Mouse (Mus musculus): Measurements from ENCODE around the gene Tmcc1. TPM values are rescaled to one million over a fixed set of nuclear protein-coding genes. Genes with fewer than 3 reads are reported as not detected.

The Tmcc1 gene
- polyA plus RNA-seq, 1 experiment, result 24.4 TPM

GRCm38 (mm10) chr6:116081375-116081774 is 111.9 kb downstream of the Tmcc1 start:
- Histone ChIP-seq H3K27me3 (ENCODE audit: control insufficient read depth, insufficient read depth, low read length) (no peaks in the 10 kb centered on the region), H3K36me3 (ENCODE audit: control insufficient read depth, insufficient read depth, low read length) (no peaks in the 10 kb centered on the region), H3K27ac (ENCODE audit: control insufficient read depth, insufficient read depth, low read length) (no peak overlapping the region), H3K4me3 (ENCODE audit: control insufficient read depth, insufficient read depth, low read length) (no peak overlapping the region), H3K4me1 (replicated peaks; ENCODE audit: control insufficient read depth, insufficient read depth, low read length) (no peaks in the 10 kb centered on the region)
- DNase-seq, result no peak
- TF ChIP-seq CTCF (IDR thresholded peaks at IDR 0.05; ENCODE audit: borderline replicate concordance, control insufficient read depth, extremely low read depth, insufficient read depth, low read length, poor library complexity) (no peak), POLR2A (IDR thresholded peaks at IDR 0.05; ENCODE audit: control insufficient read depth, extremely low read depth, insufficient read depth, low read length, poor library complexity) (no peak)
- 94% methylated on average over 2 of the region's 2 CpGs for WGBS

DNA sequence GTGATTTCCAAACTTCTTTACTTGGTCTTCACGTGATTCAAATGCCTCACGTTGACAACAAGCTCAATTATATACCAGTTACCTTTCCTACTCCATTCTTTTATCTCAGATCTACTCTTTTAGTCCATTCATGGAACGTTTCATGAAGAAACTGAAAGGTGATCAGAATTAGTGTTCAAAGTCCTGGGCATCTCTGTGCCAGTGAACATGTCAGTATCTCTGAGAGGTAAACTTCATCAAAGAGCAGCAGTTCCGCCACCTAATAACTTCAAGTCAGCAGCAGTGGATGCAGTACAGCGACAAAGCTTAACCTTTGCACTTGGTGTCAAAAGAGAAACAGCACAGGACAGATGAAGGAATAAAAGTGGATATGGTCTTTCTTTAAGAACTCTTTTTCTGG is 112.5 kb downstream of the Tmcc1 start:
- H3K27me3 ChIP-seq (ENCODE audit: control insufficient read depth, insufficient read depth, low read length), result no peaks in the 10 kb centered on the region
- no peaks in the 10 kb centered on the region for H3K36me3 ChIP-seq (ENCODE audit: control insufficient read depth, insufficient read depth, low read length)
- DNase-seq, result no peak
- H3K4me3 ChIP-seq (ENCODE audit: control insufficient read depth, insufficient read depth, low read length), result no peak overlapping the region
- 97% methylated on average over 5 of the region's 5 CpGs for WGBS
- no peaks in the 10 kb centered on the region for H3K4me1 ChIP-seq (replicated peaks; ENCODE audit: control insufficient read depth, insufficient read depth, low read length)
- no peak overlapping the region for H3K27ac ChIP-seq (ENCODE audit: control insufficient read depth, insufficient read depth, low read length)
- TF ChIP-seq CTCF (IDR thresholded peaks at IDR 0.05; ENCODE audit: borderline replicate concordance, control insufficient read depth, extremely low read depth, insufficient read depth, low read length, poor library complexity) (no peak), POLR2A (IDR thresholded peaks at IDR 0.05; ENCODE audit: control insufficient read depth, extremely low read depth, insufficient read depth, low read length, poor library complexity) (no peak)

DNA sequence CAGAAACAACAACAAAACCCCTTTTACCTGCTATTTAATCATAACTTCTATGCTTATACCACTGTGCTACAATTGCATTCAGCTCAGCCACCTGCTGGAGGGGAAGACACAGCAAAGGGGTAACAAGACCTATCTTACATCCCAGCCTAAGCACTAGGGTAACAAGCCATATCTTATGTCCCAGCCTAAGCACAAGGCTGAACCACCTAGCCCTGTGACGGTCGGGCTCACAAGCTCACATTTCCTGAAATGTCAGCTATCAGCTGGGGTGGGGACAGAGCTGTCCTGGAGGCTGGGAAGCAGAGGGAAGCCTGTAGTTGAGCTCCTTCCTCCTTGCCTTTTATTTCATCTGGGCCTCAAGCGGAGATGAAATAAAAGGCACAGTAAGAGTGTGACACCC is 115.7 kb downstream of the Tmcc1 start:
- DNase-seq, result no peak
- TF ChIP-seq CTCF (IDR thresholded peaks at IDR 0.05; ENCODE audit: borderline replicate concordance, control insufficient read depth, extremely low read depth, insufficient read depth, low read length, poor library complexity) (no peak), POLR2A (IDR thresholded peaks at IDR 0.05; ENCODE audit: control insufficient read depth, extremely low read depth, insufficient read depth, low read length, poor library complexity) (no peak)
- Histone ChIP-seq H3K4me1 (replicated peaks; ENCODE audit: control insufficient read depth, insufficient read depth, low read length) (no peaks in the 10 kb centered on the region), H3K27ac (ENCODE audit: control insufficient read depth, insufficient read depth, low read length) (no peak overlapping the region), H3K27me3 (ENCODE audit: control insufficient read depth, insufficient read depth, low read length) (no peaks in the 10 kb centered on the region), H3K4me3 (ENCODE audit: control insufficient read depth, insufficient read depth, low read length) (no peak overlapping the region), H3K36me3 (ENCODE audit: control insufficient read depth, insufficient read depth, low read length) (no peaks in the 10 kb centered on the region)
- 88% methylated on average over 3 of the region's 3 CpGs for WGBS

DNA sequence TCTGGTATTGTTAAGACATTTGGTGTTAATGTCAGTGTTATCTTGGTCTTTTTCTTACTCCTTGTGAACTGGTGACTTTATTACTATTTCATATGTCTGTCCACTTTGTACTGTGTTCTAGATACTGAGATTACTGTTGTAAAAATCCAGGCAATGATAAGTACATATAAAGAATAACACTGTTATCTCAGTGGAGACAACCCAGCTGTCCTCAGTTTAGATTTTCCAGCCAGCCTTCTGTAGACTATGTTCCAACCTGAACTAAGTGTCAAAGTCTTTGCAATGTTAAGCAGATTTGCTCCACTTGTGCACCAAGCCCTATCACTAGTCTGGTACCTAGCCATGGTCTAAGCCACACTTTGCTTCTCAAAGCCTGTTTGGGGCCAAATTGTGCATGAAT is 118.4 kb downstream of the Tmcc1 start:
- H3K36me3 ChIP-seq (ENCODE audit: control insufficient read depth, insufficient read depth, low read length), result no peaks in the 10 kb centered on the region
- no peaks in the 10 kb centered on the region for H3K4me1 ChIP-seq (replicated peaks; ENCODE audit: control insufficient read depth, insufficient read depth, low read length)
- TF ChIP-seq POLR2A (IDR thresholded peaks at IDR 0.05; ENCODE audit: control insufficient read depth, extremely low read depth, insufficient read depth, low read length, poor library complexity) (no peak), CTCF (IDR thresholded peaks at IDR 0.05; ENCODE audit: borderline replicate concordance, control insufficient read depth, extremely low read depth, insufficient read depth, low read length, poor library complexity) (no peak)
- H3K27ac ChIP-seq (ENCODE audit: control insufficient read depth, insufficient read depth, low read length), result no peak overlapping the region
- H3K27me3 ChIP-seq (ENCODE audit: control insufficient read depth, insufficient read depth, low read length), result no peaks in the 10 kb centered on the region
- H3K4me3 ChIP-seq (ENCODE audit: control insufficient read depth, insufficient read depth, low read length), result no peak overlapping the region
- DNase-seq, result no peak

DNA sequence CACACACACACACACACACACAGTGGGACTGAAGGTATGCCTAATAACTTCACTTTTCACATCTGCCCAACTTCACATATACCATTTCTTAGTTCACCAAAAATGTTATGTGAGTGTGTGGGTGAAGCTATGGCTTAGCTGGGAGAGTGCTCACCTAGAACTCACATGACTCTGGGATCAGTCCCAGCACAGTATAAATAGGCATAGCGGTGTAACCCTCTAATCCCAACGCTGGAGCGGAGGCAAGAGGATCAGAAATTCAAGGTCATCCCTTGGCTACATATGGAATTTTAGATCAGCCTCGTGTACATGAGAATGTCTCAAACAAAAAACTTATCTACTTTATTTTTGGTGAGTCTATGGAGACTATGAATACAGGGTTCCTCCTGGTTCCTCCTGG is 119.7 kb downstream of the Tmcc1 start:
- 95% methylated on average over 4 of the region's 4 CpGs for WGBS
- Histone ChIP-seq H3K36me3 (ENCODE audit: control insufficient read depth, insufficient read depth, low read length) (no peaks in the 10 kb centered on the region), H3K27me3 (ENCODE audit: control insufficient read depth, insufficient read depth, low read length) (no peaks in the 10 kb centered on the region), H3K27ac (ENCODE audit: control insufficient read depth, insufficient read depth, low read length) (no peak overlapping the region), H3K4me1 (replicated peaks; ENCODE audit: control insufficient read depth, insufficient read depth, low read length) (no peaks in the 10 kb centered on the region), H3K4me3 (ENCODE audit: control insufficient read depth, insufficient read depth, low read length) (no peak overlapping the region)
- TF ChIP-seq CTCF (IDR thresholded peaks at IDR 0.05; ENCODE audit: borderline replicate concordance, control insufficient read depth, extremely low read depth, insufficient read depth, low read length, poor library complexity) (no peak), POLR2A (IDR thresholded peaks at IDR 0.05; ENCODE audit: control insufficient read depth, extremely low read depth, insufficient read depth, low read length, poor library complexity) (no peak)
- no peak for DNase-seq

DNA sequence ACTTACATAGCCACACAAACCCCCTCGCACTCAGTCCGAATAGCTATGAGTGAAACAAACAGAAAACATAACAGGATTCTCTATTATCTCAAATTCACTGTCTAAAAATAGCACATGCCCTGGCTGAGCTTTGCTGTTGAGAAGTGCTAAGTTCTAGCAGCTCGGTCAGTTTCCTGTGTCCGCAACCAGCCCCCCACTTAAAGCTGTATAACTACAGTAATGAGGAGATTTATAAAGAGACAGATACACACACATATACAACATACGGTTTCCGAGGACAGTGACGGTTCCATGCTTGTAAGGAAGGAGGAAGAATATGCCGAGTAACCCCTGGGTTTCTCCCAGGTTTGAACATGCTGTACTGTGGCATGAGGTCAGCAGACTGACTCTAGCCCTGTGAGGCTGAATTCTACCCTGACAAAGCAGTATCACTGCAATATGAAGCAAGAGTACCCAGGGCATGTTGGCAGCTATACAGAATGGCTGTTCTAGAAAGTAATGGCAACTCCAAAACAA is 120.5 kb downstream of the Tmcc1 start:
- Histone ChIP-seq H3K4me3 (ENCODE audit: control insufficient read depth, insufficient read depth, low read length) (no peak overlapping the region), H3K4me1 (replicated peaks; ENCODE audit: control insufficient read depth, insufficient read depth, low read length) (no peaks in the 10 kb centered on the region), H3K27ac (ENCODE audit: control insufficient read depth, insufficient read depth, low read length) (no peak overlapping the region), H3K36me3 (ENCODE audit: control insufficient read depth, insufficient read depth, low read length) (no peaks in the 10 kb centered on the region), H3K27me3 (ENCODE audit: control insufficient read depth, insufficient read depth, low read length) (no peaks in the 10 kb centered on the region)
- TF ChIP-seq CTCF (IDR thresholded peaks at IDR 0.05; ENCODE audit: borderline replicate concordance, control insufficient read depth, extremely low read depth, insufficient read depth, low read length, poor library complexity) (no peak), POLR2A (IDR thresholded peaks at IDR 0.05; ENCODE audit: control insufficient read depth, extremely low read depth, insufficient read depth, low read length, poor library complexity) (no peak)
- no peak for DNase-seq
- 71% methylated on average over 8 of the region's 8 CpGs for WGBS

DNA sequence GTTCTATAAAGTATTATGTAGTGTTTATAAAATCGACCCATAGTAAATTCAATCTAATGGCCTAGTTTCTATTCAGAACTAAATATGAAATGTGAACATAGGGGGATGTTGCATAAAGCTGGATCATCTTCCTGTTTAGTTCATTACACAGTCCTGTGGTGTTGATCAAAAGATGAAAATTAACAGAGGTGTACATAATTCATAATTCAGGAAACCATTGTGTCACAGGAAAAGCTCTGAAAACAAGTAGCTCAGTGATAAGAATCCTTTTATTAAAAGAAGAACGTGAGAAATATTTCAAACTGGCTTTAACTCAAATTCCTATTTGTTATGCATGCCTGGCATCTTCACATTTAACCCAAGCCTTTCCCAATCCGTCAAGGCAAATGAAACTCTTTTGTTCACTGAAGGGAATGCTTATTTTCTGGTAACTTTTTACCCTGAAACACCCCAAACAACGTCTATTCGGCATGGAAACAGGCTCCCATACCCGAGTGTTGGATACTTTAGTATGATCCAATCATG is 121.0 kb downstream of the Tmcc1 start:
- 65% methylated on average over 6 of the region's 6 CpGs for WGBS
- no peak overlapping the region for H3K27ac ChIP-seq (ENCODE audit: control insufficient read depth, insufficient read depth, low read length)
- no peak for DNase-seq
- H3K27me3 ChIP-seq (ENCODE audit: control insufficient read depth, insufficient read depth, low read length), result no peaks in the 10 kb centered on the region
- H3K36me3 ChIP-seq (ENCODE audit: control insufficient read depth, insufficient read depth, low read length), result no peaks in the 10 kb centered on the region
- H3K4me1 ChIP-seq (replicated peaks; ENCODE audit: control insufficient read depth, insufficient read depth, low read length), result no peaks in the 10 kb centered on the region
- no peak for TF ChIP-seq CTCF (IDR thresholded peaks at IDR 0.05; ENCODE audit: borderline replicate concordance, control insufficient read depth, extremely low read depth, insufficient read depth, low read length, poor library complexity)
- TF ChIP-seq POLR2A (IDR thresholded peaks at IDR 0.05; ENCODE audit: control insufficient read depth, extremely low read depth, insufficient read depth, low read length, poor library complexity), result no peak
- no peak overlapping the region for H3K4me3 ChIP-seq (ENCODE audit: control insufficient read depth, insufficient read depth, low read length)

Data from thymus, adult 2 months (tissue).